Mouse (Mus musculus): ENCODE measurements around the gene Ifit2. TPM values are rescaled to one million over a fixed set of nuclear protein-coding genes. Genes with fewer than 3 reads are reported as not detected.
A peak's percentile ranks its signal among the peaks of the same experiment; 100 is the strongest.
"Not testable (repeated sequence)": the region's sequence is repeated elsewhere in the genome, so short reads cannot be mapped to it uniquely, and the experiment has no call there.

The Ifit2 gene
- polyA plus RNA-seq, 1 experiment from 2014 or later, result 12.7 TPM

DNA sequence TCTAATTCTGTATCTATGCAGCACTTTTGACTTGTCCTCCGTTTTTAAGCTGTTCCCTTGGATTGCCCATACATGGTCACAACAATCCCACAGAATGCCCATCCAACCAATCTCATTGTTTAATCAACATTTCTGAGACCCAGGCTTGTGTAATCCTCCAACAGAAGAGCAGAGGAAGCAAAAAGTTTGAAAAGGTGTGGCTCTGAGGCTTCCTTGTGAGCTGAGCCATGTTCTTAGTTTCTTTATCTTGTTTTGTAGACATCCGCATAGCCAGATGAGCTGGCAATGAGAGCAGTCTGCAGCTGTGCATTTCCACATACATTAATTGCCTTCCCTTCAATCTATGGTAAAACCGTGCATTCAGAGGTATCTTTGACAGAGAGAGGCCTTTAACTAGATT, 55.0 kb downstream of the Ifit2 start:
- Histone ChIP-seq H3K4me2 (no peak overlapping the region), H3K27me3 (no peaks in the 10 kb centered on the region), H3K27ac (no peak overlapping the region), H3K9me3 (no peaks in the 10 kb centered on the region), H3K4me1 (no peaks in the 10 kb centered on the region), H3K4me3 (no peak overlapping the region), H3K36me3 (no peaks in the 10 kb centered on the region), H3K9ac (no peak overlapping the region)
- 83% methylated on average over 3 of the region's 3 CpGs for WGBS
- ATAC-seq (ENCODE audit: borderline replicate concordance, extremely low read depth, low FRiP score, low TSS enrichment), result no peak

DNA sequence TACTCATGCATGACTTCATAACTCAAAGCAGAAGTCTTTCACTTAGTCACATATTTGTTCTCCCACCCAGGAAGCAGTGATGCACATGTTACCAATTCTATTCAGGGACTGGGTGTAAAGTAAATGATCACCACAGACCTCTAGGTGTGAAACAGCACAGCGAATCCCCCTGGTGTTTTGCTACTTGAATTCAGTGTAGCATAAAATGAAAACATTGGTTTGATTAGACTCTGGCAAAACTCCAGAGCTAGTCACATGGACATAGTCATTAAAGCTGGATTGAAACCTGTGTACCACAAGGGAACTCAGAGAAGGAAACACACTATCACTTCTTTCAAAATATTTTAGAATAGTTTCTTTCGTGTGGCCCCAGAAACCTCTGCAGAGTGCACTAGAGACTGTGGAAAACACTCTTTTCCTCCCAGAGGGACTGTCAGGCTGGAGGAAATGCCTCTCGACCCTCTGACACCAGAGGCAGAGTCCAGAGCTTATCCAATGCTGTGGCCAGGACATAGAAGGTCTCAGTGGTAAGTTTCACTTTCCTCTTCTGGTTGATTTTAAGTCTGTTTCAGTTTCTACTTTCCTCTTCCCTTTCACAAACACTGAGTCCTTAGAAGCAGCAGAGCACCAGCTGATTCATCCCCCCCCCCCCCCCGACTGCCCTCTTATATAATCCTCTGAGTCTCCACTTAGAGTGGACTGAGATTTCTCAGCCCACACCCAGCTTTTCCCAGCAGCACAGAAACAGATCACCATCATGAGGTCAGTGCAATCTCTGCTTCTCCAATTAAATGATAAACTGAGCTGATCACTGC, 57.0 kb downstream of the Ifit2 start, which contains the start of gene Ifit3b:
TSS of gene Ifit3b (plus strand) at position 734 of the 815 bp plus-strand sequence.
- H3K9ac ChIP-seq, H3K4me3 ChIP-seq, H3K4me2 ChIP-seq, H3K27ac ChIP-seq, H3K27me3 ChIP-seq, H3K9me3 ChIP-seq, H3K4me1 ChIP-seq, H3K36me3 ChIP-seq: not testable (repeated sequence)
- peak; percentile 35; the same call in 1 of the 2 replicates for ATAC-seq (ENCODE audit: borderline replicate concordance, extremely low read depth, low FRiP score, low TSS enrichment)
- 36% methylated on average over 4 of the region's 4 CpGs for WGBS

DNA sequence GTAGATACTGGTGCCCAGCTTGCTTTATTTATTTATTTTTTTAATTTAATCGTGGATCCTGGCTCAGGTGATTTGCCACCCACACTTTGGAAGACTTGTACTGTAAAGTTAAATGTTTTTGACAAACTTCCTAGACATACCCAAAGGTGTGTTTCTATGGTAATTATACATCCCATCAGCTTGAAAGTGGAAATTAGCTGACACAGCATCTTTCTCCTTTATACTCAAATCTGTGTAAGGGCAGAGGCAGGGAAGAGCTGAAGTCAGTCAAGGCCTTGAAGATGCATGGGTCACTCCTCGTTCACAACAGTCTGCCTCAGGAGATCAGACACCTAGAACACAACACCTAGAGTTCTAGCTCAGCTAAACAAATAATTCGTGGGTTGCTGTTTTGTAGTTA, 59.6 kb downstream of the Ifit2 start:
- H3K36me3 ChIP-seq; H3K4me2 ChIP-seq; ATAC-seq (ENCODE audit: borderline replicate concordance, extremely low read depth, low FRiP score, low TSS enrichment); H3K27ac ChIP-seq; H3K4me1 ChIP-seq; H3K4me3 ChIP-seq; H3K9ac ChIP-seq; H3K9me3 ChIP-seq; H3K27me3 ChIP-seq: not testable (repeated sequence)
- WGBS, result 69% methylated on average over 3 of the region's 3 CpGs

DNA sequence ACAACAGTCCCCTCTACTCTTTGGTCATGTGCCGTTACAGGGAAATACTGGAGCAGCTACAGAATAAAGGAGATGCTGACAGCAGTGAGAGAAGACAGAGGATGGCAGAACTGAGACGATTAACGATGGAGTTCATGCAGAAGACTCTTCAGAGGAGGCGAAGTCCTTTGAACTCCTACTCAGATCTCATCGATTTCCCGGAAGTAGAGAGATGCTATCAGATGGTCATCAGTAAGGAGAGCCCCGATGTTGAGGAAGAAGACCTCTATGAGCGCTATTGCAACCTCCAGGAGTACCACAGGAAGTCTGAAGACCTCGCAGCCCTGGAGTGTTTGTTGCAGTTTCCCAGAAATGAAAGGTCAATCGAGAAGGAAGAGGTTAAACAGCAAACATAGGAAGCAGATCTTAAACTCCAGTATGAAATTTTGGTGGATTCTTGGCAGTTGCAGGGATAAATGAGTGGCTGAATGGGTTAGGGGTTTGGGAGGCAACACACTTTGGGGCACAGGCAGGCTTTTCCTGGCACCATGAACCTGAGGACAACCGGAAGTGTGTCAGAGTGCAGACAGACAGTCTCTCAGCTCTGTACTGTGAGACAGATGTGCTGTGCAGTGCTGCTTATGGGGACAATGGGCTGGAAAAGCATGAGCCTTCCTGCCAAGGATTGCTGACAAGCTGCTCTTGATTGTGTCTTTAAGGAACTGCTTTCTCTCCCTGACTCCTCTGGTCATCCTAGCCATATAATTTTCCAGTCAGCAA, 61.9 kb downstream of the Ifit2 start:
- not testable (repeated sequence) for H3K27ac ChIP-seq; H3K9ac ChIP-seq; H3K4me3 ChIP-seq; H3K4me2 ChIP-seq; H3K36me3 ChIP-seq; H3K9me3 ChIP-seq; ATAC-seq (ENCODE audit: borderline replicate concordance, extremely low read depth, low FRiP score, low TSS enrichment); H3K27me3 ChIP-seq; H3K4me1 ChIP-seq
- WGBS, result 64% methylated on average over 5 of the region's 11 CpGs

DNA sequence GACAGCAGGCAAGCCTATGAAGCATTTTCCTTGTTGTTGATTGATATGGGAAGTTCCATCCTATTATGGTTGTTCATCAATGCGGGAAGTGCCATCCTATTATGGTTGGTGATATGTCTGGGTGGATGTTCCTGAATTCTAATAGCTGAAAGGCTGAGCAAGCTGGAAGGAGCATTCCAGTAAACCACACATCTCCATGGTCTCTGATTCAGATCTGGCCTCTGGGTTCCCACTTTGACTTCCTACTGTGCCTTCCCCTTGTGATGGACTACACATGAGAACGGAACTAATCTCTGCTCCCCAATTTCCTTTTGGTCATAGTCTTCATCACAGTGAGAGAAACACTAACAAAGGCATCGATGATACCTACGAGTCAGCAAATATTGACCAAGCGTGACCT, 70.4 kb downstream of the Ifit2 start:
- no peaks in the 10 kb centered on the region for H3K27me3 ChIP-seq
- H3K9me3 ChIP-seq, result no peaks in the 10 kb centered on the region
- no peaks in the 10 kb centered on the region for H3K36me3 ChIP-seq
- no peak overlapping the region for H3K4me3 ChIP-seq
- no peak overlapping the region for H3K27ac ChIP-seq
- no peak for ATAC-seq (ENCODE audit: borderline replicate concordance, extremely low read depth, low FRiP score, low TSS enrichment)
- no peak overlapping the region for H3K4me2 ChIP-seq
- 79% methylated on average over 5 of the region's 5 CpGs for WGBS
- H3K4me1 ChIP-seq, result no peaks in the 10 kb centered on the region
- H3K9ac ChIP-seq, result no peak overlapping the region

DNA sequence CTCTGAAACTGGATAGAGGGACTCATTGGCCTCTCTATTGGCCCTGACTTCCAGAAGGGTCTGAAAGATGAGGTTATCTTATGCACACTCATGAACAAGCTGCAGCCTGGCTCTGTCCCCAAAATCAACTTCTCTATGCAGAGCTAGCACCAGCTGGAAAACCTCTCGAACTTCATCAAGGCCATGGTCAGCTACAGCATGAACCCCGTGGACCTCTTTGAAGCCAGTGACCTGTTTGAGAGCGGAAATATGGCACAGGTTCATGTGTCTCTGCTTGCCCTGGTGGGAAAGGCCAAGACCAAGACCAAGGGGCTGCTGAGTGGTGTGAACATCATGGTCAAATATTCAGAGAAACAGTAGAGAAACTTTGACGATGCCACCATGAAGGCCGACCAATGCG, 73.3 kb downstream of the Ifit2 start:
- no peaks in the 10 kb centered on the region for H3K9me3 ChIP-seq
- no peaks in the 10 kb centered on the region for H3K27me3 ChIP-seq
- no peaks in the 10 kb centered on the region for H3K36me3 ChIP-seq
- H3K27ac ChIP-seq, result no peak overlapping the region
- WGBS, result 89% methylated on average over 6 of the region's 6 CpGs
- H3K4me2 ChIP-seq, result no peak overlapping the region
- H3K4me1 ChIP-seq, result no peaks in the 10 kb centered on the region
- no peak overlapping the region for H3K4me3 ChIP-seq
- no peak overlapping the region for H3K9ac ChIP-seq
- ATAC-seq (ENCODE audit: borderline replicate concordance, extremely low read depth, low FRiP score, low TSS enrichment), result no peak

DNA sequence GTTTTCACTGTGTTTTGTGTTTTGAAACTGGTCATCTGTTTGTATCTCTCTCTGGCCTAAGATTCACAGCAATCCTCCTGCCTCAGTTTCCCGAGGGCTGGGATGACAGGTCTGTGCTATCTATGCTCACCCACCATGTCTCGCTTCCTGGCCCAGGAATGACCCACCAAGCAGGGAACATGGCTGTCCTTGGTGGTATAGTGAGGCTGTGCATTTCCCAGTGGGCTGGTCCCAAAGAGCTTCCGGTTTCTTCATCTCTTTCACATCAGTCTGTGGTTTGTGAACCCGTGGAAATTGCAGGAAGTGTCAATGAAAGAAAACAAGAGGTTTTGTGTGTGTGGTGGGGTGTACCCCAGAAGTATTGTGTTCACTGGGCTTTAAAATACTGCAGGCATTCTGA, 74.2 kb downstream of the Ifit2 start:
- no peaks in the 10 kb centered on the region for H3K9me3 ChIP-seq
- no peaks in the 10 kb centered on the region for H3K27me3 ChIP-seq
- ATAC-seq (ENCODE audit: borderline replicate concordance, extremely low read depth, low FRiP score, low TSS enrichment), result no peak
- no peak overlapping the region for H3K4me3 ChIP-seq
- no peaks in the 10 kb centered on the region for H3K36me3 ChIP-seq
- no peak overlapping the region for H3K4me2 ChIP-seq
- WGBS, result 68% methylated on average over 4 of the region's 4 CpGs
- no peak overlapping the region for H3K27ac ChIP-seq
- H3K4me1 ChIP-seq, result no peaks in the 10 kb centered on the region
- no peak overlapping the region for H3K9ac ChIP-seq

Other genes starting within 250 kb of the Ifit2 start
- 0.60 and 0.66 TPM in 2 replicates for gene Ch25h, start 75.5 kb upstream of the Ifit2 start, polyA plus RNA-seq (2015; fragmentation: Nextera tagmentation; extraction: Ambion mirVana)
- gene Lipa, start 23.2 kb upstream of the Ifit2 start, polyA plus RNA-seq (2015; fragmentation: Nextera tagmentation; extraction: Ambion mirVana), result 47.9 and 48.5 TPM in 2 replicates
- 0.62 and 0.92 TPM in 2 replicates for gene Ifit3, start 32.8 kb downstream of the Ifit2 start, polyA plus RNA-seq (2015; fragmentation: Nextera tagmentation; extraction: Ambion mirVana)
- 0.54 and 0.63 TPM in 2 replicates for gene Ifit1bl1, start 51.3 kb downstream of the Ifit2 start, polyA plus RNA-seq (2015; fragmentation: Nextera tagmentation; extraction: Ambion mirVana)
- gene Ifit3b, start 57.3 kb downstream of the Ifit2 start, polyA plus RNA-seq (2015; fragmentation: Nextera tagmentation; extraction: Ambion mirVana), result 0.18 and 0.32 TPM in 2 replicates
- 0.07 and 0.08 TPM in 2 replicates for gene Ifit1bl2, start 90.0 kb downstream of the Ifit2 start, polyA plus RNA-seq (2015; fragmentation: Nextera tagmentation; extraction: Ambion mirVana)
- gene Ifit1, start 90.2 kb downstream of the Ifit2 start, polyA plus RNA-seq (2015; fragmentation: Nextera tagmentation; extraction: Ambion mirVana), result 0.29 and 0.62 TPM in 2 replicates
- gene Slc16a12, start 196.6 kb downstream of the Ifit2 start, polyA plus RNA-seq (2015; fragmentation: Nextera tagmentation; extraction: Ambion mirVana), result 14.8 TPM in 2 replicates

All from lung, embryonic 15.5 days (tissue).